Mouse (Mus musculus): Measurements from ENCODE around the gene Otub2. TPM values are rescaled to one million over a fixed set of nuclear protein-coding genes. Genes with fewer than 3 reads are reported as not detected.
A peak's percentile ranks its signal among the peaks of the same experiment; 100 is the strongest.

The Otub2 gene
- polyA plus RNA-seq, 1 experiment = 9.0 TPM

DNA sequence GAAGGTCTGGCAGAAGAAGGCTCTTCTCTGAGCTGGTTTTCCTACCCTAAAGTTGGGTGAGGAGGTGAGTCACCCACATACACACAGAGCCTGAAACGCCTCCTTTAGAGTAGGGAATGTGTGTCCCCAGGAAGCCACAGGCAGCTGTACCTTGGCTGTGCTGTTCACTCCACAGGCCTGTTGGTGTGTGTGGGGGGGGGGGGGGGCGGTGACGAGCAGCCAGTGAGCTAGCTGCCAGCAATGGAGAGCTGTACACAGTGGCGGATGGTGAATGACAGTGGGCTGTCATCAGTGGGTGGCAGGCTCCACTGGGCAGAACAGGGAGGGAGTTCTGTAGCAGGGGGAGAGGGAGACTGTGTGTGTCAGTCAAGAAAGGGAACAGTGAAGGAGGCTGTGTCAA is 11.7 kb upstream of the Otub2 start:
- TF ChIP-seq CTCF (IDR thresholded peaks at IDR 0.05; ENCODE audit: control insufficient read depth, insufficient read depth, low read length) = no peak
- TF ChIP-seq POLR2A (IDR thresholded peaks at IDR 0.05; ENCODE audit: borderline replicate concordance, control insufficient read depth, low read depth, low read length) = no peak
- 72% methylated on average over 4 of the region's 4 CpGs for WGBS
- H3K27ac ChIP-seq (ENCODE audit: control insufficient read depth, insufficient read depth, low read depth, low read length, poor library complexity) = no peak overlapping the region
- no peak overlapping the region for H3K4me3 ChIP-seq (replicated peaks; ENCODE audit: control insufficient read depth, low read depth, low read length)
- H3K4me1 ChIP-seq (ENCODE audit: control insufficient read depth, insufficient read depth, low read length) = peaks cover 1% of the 10 kb centered on the region; the same call in 1 of the 2 replicates

GRCm38 (mm10) chr12:103380226-103380625 is 8.3 kb upstream of the Otub2 start:
- Histone ChIP-seq H3K27ac (ENCODE audit: control insufficient read depth, insufficient read depth, low read depth, low read length, poor library complexity) (no peak overlapping the region), H3K4me1 (ENCODE audit: control insufficient read depth, insufficient read depth, low read length) (no peaks in the 10 kb centered on the region), H3K4me3 (replicated peaks; ENCODE audit: control insufficient read depth, low read depth, low read length) (no peak overlapping the region)
- WGBS = 73% methylated on average over 4 of the region's 4 CpGs
- TF ChIP-seq POLR2A (IDR thresholded peaks at IDR 0.05; ENCODE audit: borderline replicate concordance, control insufficient read depth, low read depth, low read length) (no peak), CTCF (IDR thresholded peaks at IDR 0.05; ENCODE audit: control insufficient read depth, insufficient read depth, low read length) (no peak)

DNA sequence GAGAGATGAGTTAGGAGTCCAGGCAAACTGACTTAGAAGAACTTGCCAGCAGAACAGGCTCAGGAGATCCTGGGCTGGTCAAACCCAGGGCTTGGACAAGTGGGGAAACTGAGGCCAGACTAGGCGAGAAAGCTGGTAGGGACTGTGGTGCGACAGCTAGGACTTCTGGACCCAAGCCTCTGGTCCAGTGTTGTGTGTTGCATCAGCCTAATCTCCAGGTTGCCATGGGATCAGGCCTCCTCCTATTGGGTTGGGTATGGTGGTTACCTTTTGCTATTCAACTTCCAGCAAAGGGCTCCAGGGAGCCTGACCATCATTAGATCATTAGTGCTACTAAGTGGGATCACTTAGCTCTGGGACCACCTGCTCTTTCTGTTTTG is 856 bp downstream of the Otub2 start:
- no peak for TF ChIP-seq POLR2A (IDR thresholded peaks at IDR 0.05; ENCODE audit: borderline replicate concordance, control insufficient read depth, low read depth, low read length)
- no peak for TF ChIP-seq CTCF (IDR thresholded peaks at IDR 0.05; ENCODE audit: control insufficient read depth, insufficient read depth, low read length)
- Histone ChIP-seq H3K4me3 (replicated peaks; ENCODE audit: control insufficient read depth, low read depth, low read length) (peak overlapping the region; percentile 73), H3K27ac (ENCODE audit: control insufficient read depth, insufficient read depth, low read depth, low read length, poor library complexity) (peak overlapping the region; percentile 80), H3K4me1 (ENCODE audit: control insufficient read depth, insufficient read depth, low read length) (peaks cover 1% of the 10 kb centered on the region)
- WGBS = 72% methylated on average over 2 of the region's 2 CpGs

GRCm38 (mm10) chr12:103389982-103390381 is 1.5 kb downstream of the Otub2 start:
- Histone ChIP-seq H3K4me1 (ENCODE audit: control insufficient read depth, insufficient read depth, low read length) (peaks cover 1% of the 10 kb centered on the region), H3K27ac (ENCODE audit: control insufficient read depth, insufficient read depth, low read depth, low read length, poor library complexity) (no peak overlapping the region), H3K4me3 (replicated peaks; ENCODE audit: control insufficient read depth, low read depth, low read length) (peak overlapping the region; percentile 62)
- TF ChIP-seq POLR2A (IDR thresholded peaks at IDR 0.05; ENCODE audit: borderline replicate concordance, control insufficient read depth, low read depth, low read length) = no peak
- no peak for TF ChIP-seq CTCF (IDR thresholded peaks at IDR 0.05; ENCODE audit: control insufficient read depth, insufficient read depth, low read length)
- 41% methylated on average over 4 of the region's 4 CpGs for WGBS

DNA sequence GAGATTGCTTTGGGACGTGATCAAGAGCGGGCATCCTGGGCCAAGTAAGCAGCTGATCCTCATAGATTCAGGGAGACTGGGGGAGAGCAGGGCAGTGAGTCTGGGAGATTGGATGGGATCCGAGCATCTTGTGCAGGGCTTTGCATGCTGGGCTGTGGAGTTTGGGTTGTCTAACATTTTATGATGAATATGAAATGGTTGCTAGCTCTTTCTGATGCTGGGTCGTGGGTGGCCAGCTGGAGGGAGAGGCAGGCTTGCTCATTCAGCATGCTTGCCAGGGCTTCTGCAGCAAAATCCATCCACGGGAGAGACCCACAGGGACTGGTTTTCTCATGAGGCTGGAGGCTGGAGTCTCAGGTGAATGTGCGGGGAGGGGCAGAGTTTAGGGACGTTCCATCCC is 2.6 kb downstream of the Otub2 start:
- H3K4me3 ChIP-seq (replicated peaks; ENCODE audit: control insufficient read depth, low read depth, low read length) = no peak overlapping the region

GRCm38 (mm10) chr12:103393528-103393927 is 5.0 kb downstream of the Otub2 start:
- Histone ChIP-seq H3K27ac (ENCODE audit: control insufficient read depth, insufficient read depth, low read depth, low read length, poor library complexity) (peak overlapping the region; percentile 81), H3K4me3 (replicated peaks; ENCODE audit: control insufficient read depth, low read depth, low read length) (no peak overlapping the region), H3K4me1 (ENCODE audit: control insufficient read depth, insufficient read depth, low read length) (peaks cover 3% of the 10 kb centered on the region; the same call in 1 of the 2 replicates)
- 38% methylated on average over 6 of the region's 6 CpGs for WGBS
- TF ChIP-seq POLR2A (IDR thresholded peaks at IDR 0.05; ENCODE audit: borderline replicate concordance, control insufficient read depth, low read depth, low read length) = no peak

More for the DNA sequence above, 2.6 kb downstream of the Otub2 start:
- WGBS = 90% methylated on average over 7 of the region's 7 CpGs
- TF ChIP-seq POLR2A (IDR thresholded peaks at IDR 0.05; ENCODE audit: borderline replicate concordance, control insufficient read depth, low read depth, low read length) (no peak), CTCF (IDR thresholded peaks at IDR 0.05; ENCODE audit: control insufficient read depth, insufficient read depth, low read length) (no peak)
- H3K4me1 ChIP-seq (ENCODE audit: control insufficient read depth, insufficient read depth, low read length) = peaks cover 3% of the 10 kb centered on the region; the same call in 1 of the 2 replicates
- H3K27ac ChIP-seq (ENCODE audit: control insufficient read depth, insufficient read depth, low read depth, low read length, poor library complexity) = no peak overlapping the region

- H3K27ac ChIP-seq (ENCODE audit: control insufficient read depth, insufficient read depth, low read depth, low read length, poor library complexity) = peak overlapping the region; percentile 12
- H3K4me1 ChIP-seq (ENCODE audit: control insufficient read depth, insufficient read depth, low read length) = peaks cover 3% of the 10 kb centered on the region; the same call in 1 of the 2 replicates
- WGBS = 84% methylated on average over 12 of the region's 12 CpGs
- no peak overlapping the region for H3K4me3 ChIP-seq (replicated peaks; ENCODE audit: control insufficient read depth, low read depth, low read length)
- TF ChIP-seq POLR2A (IDR thresholded peaks at IDR 0.05; ENCODE audit: borderline replicate concordance, control insufficient read depth, low read depth, low read length) (no peak; the same call in 1 of the 2 replicates), CTCF (IDR thresholded peaks at IDR 0.05; ENCODE audit: control insufficient read depth, insufficient read depth, low read length) (no peak)
Observed at GRCm38 (mm10) chr12:103395486-103396275, 7.2 kb downstream of the Otub2 start.

- Histone ChIP-seq H3K4me3 (replicated peaks; ENCODE audit: control insufficient read depth, low read depth, low read length) (no peak overlapping the region), H3K4me1 (ENCODE audit: control insufficient read depth, insufficient read depth, low read length) (peaks cover 3% of the 10 kb centered on the region; the same call in 1 of the 2 replicates), H3K27ac (ENCODE audit: control insufficient read depth, insufficient read depth, low read depth, low read length, poor library complexity) (peak overlapping the region; percentile 44)
- no peak for TF ChIP-seq POLR2A (IDR thresholded peaks at IDR 0.05; ENCODE audit: borderline replicate concordance, control insufficient read depth, low read depth, low read length)
- TF ChIP-seq CTCF (IDR thresholded peaks at IDR 0.05; ENCODE audit: control insufficient read depth, insufficient read depth, low read length) = no peak
- 74% methylated on average over 7 of the region's 7 CpGs for WGBS
Observed at GRCm38 (mm10) chr12:103396751-103397150, 8.3 kb downstream of the Otub2 start.
